Mouse (Mus musculus) erythroblast, embryonic 14.5 days (primary cell): ENCODE measurements around the gene Rbm43. TPM values are rescaled to one million over a fixed set of nuclear protein-coding genes. Genes with fewer than 3 reads are reported as not detected.
A peak's percentile ranks its signal among the peaks of the same experiment; 100 is the strongest.

Source experiments
- H3K27me3 ChIP-seq: 2 replicates; pipeline ENCODE4 v1.6.1; 2012; ENCODE audit warnings: inconsistent platforms; ENCODE audit not compliant: control insufficient read depth
- H3K36me3 ChIP-seq: 2 replicates; pipeline ENCODE4 v1.6.1; 2012; ENCODE audit warnings: mild to moderate bottlenecking, inconsistent platforms; ENCODE audit not compliant: control insufficient read depth
- H3K4me1 ChIP-seq: 2 replicates; pipeline ENCODE4 v1.6.1; 2012; ENCODE audit warnings: inconsistent platforms; ENCODE audit not compliant: control insufficient read depth
- H3K4me3 ChIP-seq: replicated peaks from 2 replicates; pipeline ENCODE3; 2012; ENCODE audit warnings: moderate library complexity, mild to moderate bottlenecking, inconsistent platforms
- H3K9me3 ChIP-seq: 2 replicates; pipeline ENCODE4 v1.6.1; 2012; ENCODE audit warnings: low read length, inconsistent platforms, mixed read lengths; ENCODE audit not compliant: control insufficient read depth
- GATA1 ChIP-seq: IDR thresholded peaks from 2 replicates; pipeline ENCODE4 v1.6.1; 2012; ENCODE audit warnings: low read length, inconsistent platforms, mixed read lengths
- TAL1 ChIP-seq: IDR thresholded peaks from 3 replicates; pipeline ENCODE4 v1.6.1; 2012; ENCODE audit warnings: low read length, inconsistent platforms, mixed read lengths
- polyA plus RNA-seq: library from polyadenylated mRNA; stranded (reverse); fragments of >175 nt; gene quantifications from 2 replicates; pipeline ENCODE4 v1.2.3, GENCODE M21; 2012

Rbm43 gene
- 0.46 and 0.74 TPM in 2 replicates for polyA plus RNA-seq

DNA sequence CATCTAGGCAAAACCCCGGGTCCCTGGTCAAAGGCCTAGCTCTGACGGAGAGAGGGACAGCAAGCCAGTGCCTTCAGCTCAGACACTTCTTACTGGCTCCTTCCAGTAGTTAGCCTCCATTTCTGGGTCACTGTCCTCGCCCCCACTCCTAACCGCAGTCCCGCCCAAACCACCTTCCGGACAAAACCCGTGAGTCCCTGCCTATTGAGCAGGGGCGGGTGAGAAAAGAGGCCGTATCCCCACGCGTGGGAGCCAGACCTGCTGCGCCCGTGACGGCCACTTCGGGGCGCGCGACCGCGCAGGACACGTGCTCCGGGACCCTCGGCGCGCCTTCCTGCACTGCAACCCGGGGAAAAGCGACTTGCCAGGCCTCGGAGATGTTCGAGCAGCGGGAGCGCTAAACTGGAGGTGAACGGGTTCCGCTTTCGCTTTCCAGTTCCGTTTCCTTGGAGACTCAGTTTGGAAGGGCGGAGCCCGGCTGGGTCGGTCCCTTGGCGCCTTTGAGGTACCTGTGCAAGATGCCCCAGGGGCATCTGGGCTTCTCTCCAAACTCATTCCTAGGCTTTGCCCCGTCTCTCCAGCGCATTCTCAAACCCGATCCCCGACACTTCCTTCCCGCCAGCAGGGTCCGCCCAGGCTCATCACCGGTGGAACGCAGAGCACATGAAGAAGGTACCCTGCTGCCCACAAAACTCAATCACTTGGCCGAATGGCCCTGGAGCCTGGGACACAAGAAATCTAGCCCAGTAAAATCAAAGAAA lies at the start of gene Rbm43:
Rbm43 (minus strand) TSS at position 590 of the 761 bp plus-strand sequence.
- TF ChIP-seq GATA1 = no peak
- TF ChIP-seq TAL1 = no peak
- Histone ChIP-seq H3K36me3 (peaks cover 29% of the 10 kb centered on the region), H3K9me3 (peaks cover 5% of the 10 kb centered on the region), H3K4me1 (peaks cover 74% of the 10 kb centered on the region), H3K4me3 (peak within 1 kb of the TSS; percentile 70), H3K27me3 (no peaks in the 10 kb centered on the region)

DNA sequence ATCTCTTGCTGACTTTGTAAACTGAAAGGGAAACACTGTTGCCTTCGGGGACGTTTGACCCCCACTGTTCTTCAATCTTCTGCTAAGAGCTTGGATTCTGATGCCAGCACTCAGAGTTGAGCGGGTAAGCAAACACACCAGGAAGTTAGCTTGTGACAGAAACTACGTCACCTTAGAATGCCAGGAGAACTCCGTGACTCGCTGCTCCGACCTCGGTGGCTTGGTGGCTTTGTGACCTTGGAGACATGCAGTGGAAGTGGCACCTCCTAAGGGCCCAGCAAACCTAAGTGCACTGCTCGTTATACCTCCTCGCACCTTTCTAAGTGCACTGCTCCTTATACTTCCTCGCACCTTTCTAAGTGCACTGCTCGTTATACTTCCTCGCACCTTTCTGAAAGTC lies 47.3 kb upstream of the Rbm43 start:
- Histone ChIP-seq H3K4me3 (no peak overlapping the region), H3K36me3 (no peaks in the 10 kb centered on the region), H3K4me1 (no peaks in the 10 kb centered on the region), H3K9me3 (no peaks in the 10 kb centered on the region), H3K27me3 (no peaks in the 10 kb centered on the region)
- TF ChIP-seq GATA1 = no peak

DNA sequence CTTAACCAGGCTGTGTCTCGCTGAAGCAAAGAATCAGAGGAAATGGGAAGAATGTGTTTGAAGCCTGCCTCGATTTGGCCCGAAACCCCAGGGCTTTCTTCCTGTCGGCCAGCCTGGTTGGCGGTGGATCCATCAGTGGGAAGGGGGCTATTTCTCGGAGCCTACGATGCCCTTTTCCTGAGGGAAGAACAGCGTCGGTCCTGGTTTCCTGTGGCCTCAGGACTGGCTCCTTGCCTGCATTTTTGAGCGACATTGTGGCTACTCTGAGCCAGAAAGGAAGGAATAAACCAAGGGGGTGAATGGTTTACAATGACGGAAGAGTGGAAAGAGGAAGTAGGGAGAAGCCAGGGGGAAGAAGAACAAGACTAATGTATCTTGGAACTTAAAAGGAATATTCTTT lies 46.7 kb upstream of the Rbm43 start:
- Histone ChIP-seq H3K4me1 (no peaks in the 10 kb centered on the region), H3K36me3 (no peaks in the 10 kb centered on the region), H3K4me3 (no peak overlapping the region), H3K27me3 (no peaks in the 10 kb centered on the region), H3K9me3 (no peaks in the 10 kb centered on the region)
- TF ChIP-seq GATA1 = no peak
- TF ChIP-seq TAL1 = no peak

DNA sequence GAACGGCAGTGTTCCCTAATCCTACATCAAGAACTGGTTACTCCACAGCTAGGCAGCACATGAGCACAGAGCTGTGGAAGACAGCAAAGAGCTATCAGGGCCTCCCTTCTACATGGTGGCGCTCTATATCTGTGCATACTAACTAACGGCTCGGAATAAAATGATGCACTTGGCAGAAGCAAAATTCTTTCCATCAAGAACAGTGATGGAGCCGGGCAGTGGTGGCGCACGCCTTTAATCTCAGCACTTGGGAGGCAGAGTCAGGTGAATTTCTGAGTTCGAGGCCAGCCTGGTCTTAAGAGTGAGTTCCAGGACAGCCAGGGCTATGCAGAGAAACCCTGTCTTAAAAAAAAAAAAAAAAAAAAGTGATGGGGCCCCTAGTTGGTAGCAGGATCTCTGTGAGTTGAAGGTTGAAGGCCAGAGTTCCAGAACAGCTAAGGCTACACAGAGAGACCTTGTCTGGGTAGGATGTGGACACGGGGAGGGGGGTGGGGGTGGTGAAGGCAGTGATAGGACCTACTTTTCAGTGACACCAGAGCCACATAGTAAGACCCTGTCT lies 38.5 kb upstream of the Rbm43 start, which contains the start of gene Nmi:
Nmi (minus strand) TSS at position 85 of the 559 bp plus-strand sequence.
- TF ChIP-seq GATA1 (no peak), TAL1 (no peak)
- Histone ChIP-seq H3K4me1 (peaks cover 8% of the 10 kb centered on the region), H3K36me3 (no peaks in the 10 kb centered on the region), H3K27me3 (no peaks in the 10 kb centered on the region), H3K9me3 (no peaks in the 10 kb centered on the region), H3K4me3 (peak within 1 kb of the TSS; percentile 71)

DNA sequence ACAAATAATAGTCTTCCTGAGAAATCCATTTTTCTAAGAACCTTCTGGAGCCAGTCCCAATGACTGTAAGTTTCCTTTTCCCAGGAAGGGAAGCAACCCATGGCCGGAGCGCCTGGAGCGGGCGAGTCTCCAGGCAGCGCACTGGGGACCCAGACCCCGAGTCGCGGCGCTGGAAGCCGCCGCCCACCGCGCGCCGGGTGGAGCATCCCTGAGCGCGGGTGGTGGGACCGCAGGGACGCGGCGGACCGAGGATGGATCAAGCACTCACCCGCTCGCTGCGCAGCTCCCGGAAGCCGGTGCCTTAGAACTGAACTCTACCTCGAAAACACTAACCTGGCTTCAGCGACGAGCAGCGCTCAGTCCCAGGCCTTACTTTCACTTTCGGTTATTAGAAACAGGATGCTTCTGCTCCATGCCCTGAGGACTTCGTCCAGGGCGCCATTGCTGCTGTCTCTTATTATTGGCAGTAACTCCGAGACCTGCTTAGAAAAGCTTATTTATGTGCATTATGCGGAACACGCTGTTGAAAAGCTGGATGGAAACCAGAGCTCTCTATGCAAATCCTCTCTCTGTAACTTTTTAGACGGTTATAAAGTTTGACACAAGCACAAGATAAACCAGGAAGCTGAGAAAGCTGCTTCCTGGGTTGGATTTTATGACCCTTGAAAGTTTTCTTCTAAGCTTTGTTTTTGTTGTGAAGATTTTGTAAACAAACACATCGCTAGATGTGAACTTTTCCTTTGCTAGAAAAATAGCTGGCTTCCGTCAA lies 37.9 kb upstream of the Rbm43 start:
- H3K4me3 ChIP-seq = peak overlapping the region; percentile 71
- no peak for TF ChIP-seq TAL1
- TF ChIP-seq GATA1 = no peak
- no peaks in the 10 kb centered on the region for H3K27me3 ChIP-seq

DNA sequence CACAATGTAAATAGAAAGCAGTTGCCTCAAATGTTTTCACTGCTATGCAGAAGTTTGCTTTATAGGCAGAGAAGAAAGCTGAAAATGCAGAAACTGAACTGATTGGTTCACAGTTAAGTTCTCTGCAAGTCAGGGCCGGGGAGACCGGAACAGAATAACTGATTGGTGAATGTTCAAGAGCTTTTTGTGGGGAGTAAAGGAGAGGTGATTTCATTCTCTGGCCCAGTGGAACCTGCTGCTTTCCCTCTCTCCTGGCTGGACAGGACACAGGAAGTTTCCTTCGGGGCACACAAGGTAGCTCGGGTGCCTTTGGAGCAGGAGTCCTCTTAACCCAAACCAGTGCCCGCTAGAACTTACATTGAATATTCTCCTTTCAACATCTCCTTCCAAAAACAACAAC lies 37.2 kb upstream of the Rbm43 start:
- peaks cover 8% of the 10 kb centered on the region for H3K4me1 ChIP-seq
- no peaks in the 10 kb centered on the region for H3K27me3 ChIP-seq
- no peaks in the 10 kb centered on the region for H3K36me3 ChIP-seq
- peak overlapping the region; percentile 71 for H3K4me3 ChIP-seq
- no peak for TF ChIP-seq GATA1
- H3K9me3 ChIP-seq = no peaks in the 10 kb centered on the region

More for the DNA sequence above, 37.9 kb upstream of the Rbm43 start:
- H3K4me1 ChIP-seq = peaks cover 8% of the 10 kb centered on the region
- no peaks in the 10 kb centered on the region for H3K9me3 ChIP-seq
- H3K36me3 ChIP-seq = no peaks in the 10 kb centered on the region

DNA sequence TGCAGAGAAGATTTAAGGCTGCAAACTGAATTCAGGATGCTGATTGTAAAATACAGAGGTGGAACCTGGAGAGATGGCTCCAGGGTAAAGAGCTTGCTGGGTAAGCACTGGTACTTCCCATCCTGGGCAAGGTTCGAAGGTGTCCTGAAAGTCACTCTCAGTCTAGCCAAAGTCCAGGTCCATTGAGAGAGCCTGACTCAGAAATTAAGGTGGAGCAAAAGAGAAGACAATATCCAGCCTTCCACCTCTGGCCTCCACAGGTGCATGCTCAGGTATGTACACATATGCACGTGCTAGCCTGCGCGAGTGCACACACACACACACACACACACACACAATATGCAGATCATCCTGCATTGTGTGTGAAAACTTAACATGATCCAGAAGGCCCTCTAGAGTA lies 35.9 kb upstream of the Rbm43 start:
- Histone ChIP-seq H3K9me3 (no peaks in the 10 kb centered on the region), H3K27me3 (no peaks in the 10 kb centered on the region), H3K4me1 (peaks cover 8% of the 10 kb centered on the region), H3K4me3 (no peak overlapping the region), H3K36me3 (no peaks in the 10 kb centered on the region)
- TF ChIP-seq TAL1 (no peak), GATA1 (no peak)

DNA sequence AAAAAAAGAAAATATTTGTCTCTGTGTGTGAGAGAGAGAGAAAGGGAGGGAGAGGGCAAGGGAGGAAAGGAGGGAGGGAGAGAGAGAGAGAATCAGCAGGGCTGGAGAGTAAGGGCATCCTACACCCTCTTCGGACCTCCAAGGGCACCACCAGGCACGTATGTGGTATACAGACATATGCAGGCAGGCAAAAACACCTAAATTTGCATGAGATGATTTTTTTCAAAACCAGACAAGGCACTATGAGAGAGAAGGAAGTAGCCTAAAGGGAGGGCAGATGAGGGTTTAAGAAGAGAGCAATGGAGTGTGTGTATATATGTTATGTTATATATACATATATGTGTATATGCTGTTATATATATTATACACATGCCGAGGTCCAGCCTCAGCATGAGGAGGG lies 32.3 kb upstream of the Rbm43 start:
- peaks cover 2% of the 10 kb centered on the region; the same call in 1 of the 2 replicates for H3K4me1 ChIP-seq
- TF ChIP-seq GATA1 (no peak), TAL1 (no peak)
- H3K4me3 ChIP-seq = no peak overlapping the region
- H3K36me3 ChIP-seq = no peaks in the 10 kb centered on the region
- no peaks in the 10 kb centered on the region for H3K9me3 ChIP-seq
- no peaks in the 10 kb centered on the region for H3K27me3 ChIP-seq

DNA sequence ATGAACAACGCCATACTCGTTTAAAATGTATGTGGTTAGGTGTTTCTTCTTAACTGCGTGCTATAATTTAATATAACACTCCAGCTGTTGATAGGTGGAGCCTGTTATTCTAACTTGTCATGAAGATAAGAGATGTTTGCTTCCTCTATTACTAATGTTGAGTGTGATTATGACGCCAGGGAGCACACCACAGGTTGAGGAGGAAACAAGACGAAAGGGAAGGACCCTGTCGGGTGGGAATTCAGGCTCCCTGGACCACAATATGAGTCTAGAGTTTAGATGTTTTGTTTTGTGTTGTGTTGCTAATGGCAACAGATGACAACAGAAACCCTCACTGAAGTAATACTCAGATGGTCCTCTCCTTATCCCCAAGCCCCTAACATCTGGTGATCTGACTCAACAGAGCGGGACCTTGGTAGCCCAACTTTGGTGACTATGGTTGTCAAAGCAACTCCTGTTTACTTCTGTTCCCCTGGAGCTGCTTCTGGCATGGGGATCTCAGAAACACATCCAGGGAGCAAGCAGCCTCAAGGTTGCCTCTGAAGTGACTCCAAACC lies 18.8 kb upstream of the Rbm43 start:
- no peaks in the 10 kb centered on the region for H3K27me3 ChIP-seq
- TF ChIP-seq TAL1 (no peak), GATA1 (no peak)
- no peaks in the 10 kb centered on the region for H3K36me3 ChIP-seq
- no peak overlapping the region for H3K4me3 ChIP-seq
- no peaks in the 10 kb centered on the region for H3K4me1 ChIP-seq
- H3K9me3 ChIP-seq = no peaks in the 10 kb centered on the region
